Mouse (Mus musculus): Measurements from ENCODE around the gene Elmo1. TPM values are rescaled to one million over a fixed set of nuclear protein-coding genes. Genes with fewer than 3 reads are reported as not detected.

Gene Elmo1
- polyA plus RNA-seq, 1 experiment from 2014 or later = 19.2 TPM

GRCm38 (mm10) chr13:20392824-20393598 is 302.6 kb downstream of the Elmo1 start:
- no peaks in the 10 kb centered on the region for H3K4me1 ChIP-seq (replicated peaks)
- H3K36me3 ChIP-seq = no peaks in the 10 kb centered on the region
- DNase-seq (ENCODE audit: low spot score) = no peak
- no peak overlapping the region for H3K27ac ChIP-seq
- no peaks in the 10 kb centered on the region for H3K9me3 ChIP-seq
- no peak overlapping the region for H3K4me3 ChIP-seq
- 89% methylated on average over 3 of the region's 3 CpGs for WGBS
- no peaks in the 10 kb centered on the region for H3K27me3 ChIP-seq (ENCODE audit: insufficient read depth, poor library complexity, severe bottlenecking)

GRCm38 (mm10) chr13:20397744-20398143 is 307.3 kb downstream of the Elmo1 start:
- Histone ChIP-seq H3K27ac (no peak overlapping the region), H3K36me3 (no peaks in the 10 kb centered on the region), H3K9me3 (no peaks in the 10 kb centered on the region), H3K4me3 (no peak overlapping the region), H3K4me1 (replicated peaks) (no peaks in the 10 kb centered on the region), H3K27me3 (ENCODE audit: insufficient read depth, poor library complexity, severe bottlenecking) (no peaks in the 10 kb centered on the region)
- DNase-seq (ENCODE audit: low spot score) = no peak
- 88% methylated on average over 3 of the region's 3 CpGs for WGBS

- H3K9me3 ChIP-seq = no peaks in the 10 kb centered on the region
- DNase-seq (ENCODE audit: low spot score) = no peak
- H3K27me3 ChIP-seq (ENCODE audit: insufficient read depth, poor library complexity, severe bottlenecking) = no peaks in the 10 kb centered on the region
- H3K36me3 ChIP-seq = no peaks in the 10 kb centered on the region
- no peak overlapping the region for H3K27ac ChIP-seq
- no peak overlapping the region for H3K4me3 ChIP-seq
- no peaks in the 10 kb centered on the region for H3K4me1 ChIP-seq (replicated peaks)
- 94% methylated on average over 4 of the region's 4 CpGs for WGBS
Measured at GRCm38 (mm10) chr13:20398311-20398710, 307.9 kb downstream of the Elmo1 start.

DNA sequence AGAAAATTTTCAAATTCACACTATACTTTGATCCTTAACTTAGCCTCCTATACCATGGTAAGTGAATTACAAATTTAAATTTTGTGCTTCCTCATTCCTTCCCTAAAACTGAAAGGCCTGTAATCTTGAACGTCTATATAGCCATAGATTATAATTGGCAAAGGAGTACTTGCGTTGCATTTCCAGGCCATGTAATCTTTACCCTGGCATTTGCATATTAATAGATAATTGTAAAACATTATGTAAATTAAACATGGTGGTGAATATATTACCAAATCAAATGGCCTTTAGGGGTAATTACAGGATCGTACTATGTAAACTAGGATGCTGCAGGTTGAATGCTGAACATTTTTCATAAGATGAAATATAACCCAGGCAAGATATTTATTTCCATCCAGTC is 314.1 kb downstream of the Elmo1 start:
- H3K9me3 ChIP-seq = no peaks in the 10 kb centered on the region
- H3K4me1 ChIP-seq (replicated peaks) = no peaks in the 10 kb centered on the region; the same call in 1 of the 2 replicates
- H3K36me3 ChIP-seq = no peaks in the 10 kb centered on the region
- WGBS = 79% methylated on average over 3 of the region's 3 CpGs
- no peak for DNase-seq (ENCODE audit: low spot score)
- H3K27ac ChIP-seq = no peak overlapping the region
- no peak overlapping the region for H3K4me3 ChIP-seq
- no peaks in the 10 kb centered on the region for H3K27me3 ChIP-seq (ENCODE audit: insufficient read depth, poor library complexity, severe bottlenecking)

- no peaks in the 10 kb centered on the region for H3K9me3 ChIP-seq
- H3K36me3 ChIP-seq = no peaks in the 10 kb centered on the region
- no peak overlapping the region for H3K27ac ChIP-seq
- H3K4me1 ChIP-seq (replicated peaks) = no peaks in the 10 kb centered on the region; the same call in 1 of the 2 replicates
- no peaks in the 10 kb centered on the region for H3K27me3 ChIP-seq (ENCODE audit: insufficient read depth, poor library complexity, severe bottlenecking)
- WGBS = 87% methylated on average over 11 of the region's 11 CpGs
- no peak overlapping the region for H3K4me3 ChIP-seq
- DNase-seq (ENCODE audit: low spot score) = no peak
Measured at GRCm38 (mm10) chr13:20406470-20407213, 316.2 kb downstream of the Elmo1 start.

GRCm38 (mm10) chr13:20410306-20411101 is 320.1 kb downstream of the Elmo1 start:
- Histone ChIP-seq H3K36me3 (no peaks in the 10 kb centered on the region), H3K4me3 (no peak overlapping the region), H3K4me1 (replicated peaks) (no peaks in the 10 kb centered on the region), H3K27me3 (ENCODE audit: insufficient read depth, poor library complexity, severe bottlenecking) (no peaks in the 10 kb centered on the region), H3K9me3 (no peaks in the 10 kb centered on the region), H3K27ac (no peak overlapping the region)
- WGBS = 89% methylated on average over 9 of the region's 9 CpGs
- no peak for DNase-seq (ENCODE audit: low spot score)

GRCm38 (mm10) chr13:20416691-20417660 is 326.6 kb downstream of the Elmo1 start:
- no peaks in the 10 kb centered on the region for H3K27me3 ChIP-seq (ENCODE audit: insufficient read depth, poor library complexity, severe bottlenecking)
- 0 out of 2 replicates have a peak, but pooled peaks cover 8% of the 10 kb centered on the region for H3K4me1 ChIP-seq (replicated peaks)
- H3K4me3 ChIP-seq = no peak overlapping the region
- DNase-seq (ENCODE audit: low spot score) = no peak
- H3K36me3 ChIP-seq = no peaks in the 10 kb centered on the region
- no peaks in the 10 kb centered on the region for H3K9me3 ChIP-seq
- 84% methylated on average over 5 of the region's 5 CpGs for WGBS
- no peak overlapping the region for H3K27ac ChIP-seq

DNA sequence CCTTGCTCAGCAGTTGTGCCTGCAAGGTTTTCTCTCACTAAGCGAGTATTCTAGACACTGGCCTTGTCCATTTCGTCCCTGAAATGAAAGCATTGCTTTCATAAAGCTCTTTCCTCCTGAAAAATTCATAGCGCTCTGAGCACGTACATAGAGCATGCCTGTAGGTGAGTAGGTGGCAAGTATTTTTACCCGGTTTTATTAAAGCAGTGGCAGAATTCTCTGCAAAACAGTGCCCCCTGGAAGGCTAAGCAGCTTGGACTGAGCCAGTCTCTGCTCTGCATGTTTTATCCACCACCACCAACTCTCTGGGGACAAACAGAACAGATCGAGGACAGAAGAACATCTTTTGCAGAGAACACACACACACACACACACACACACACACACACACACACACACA is 340.6 kb downstream of the Elmo1 start:
- WGBS = 82% methylated on average over 6 of the region's 6 CpGs
- Histone ChIP-seq H3K4me1 (replicated peaks) (no peaks in the 10 kb centered on the region), H3K36me3 (no peaks in the 10 kb centered on the region), H3K4me3 (no peak overlapping the region), H3K27me3 (ENCODE audit: insufficient read depth, poor library complexity, severe bottlenecking) (no peaks in the 10 kb centered on the region), H3K9me3 (no peaks in the 10 kb centered on the region), H3K27ac (no peak overlapping the region)
- no peak for DNase-seq (ENCODE audit: low spot score)

GRCm38 (mm10) chr13:20433221-20433858 is 342.9 kb downstream of the Elmo1 start:
- H3K4me1 ChIP-seq (replicated peaks) = no peaks in the 10 kb centered on the region
- no peak for DNase-seq (ENCODE audit: low spot score)
- no peak overlapping the region for H3K4me3 ChIP-seq
- WGBS = 78% methylated on average over 4 of the region's 4 CpGs
- H3K9me3 ChIP-seq = no peaks in the 10 kb centered on the region
- no peaks in the 10 kb centered on the region for H3K27me3 ChIP-seq (ENCODE audit: insufficient read depth, poor library complexity, severe bottlenecking)
- no peak overlapping the region for H3K27ac ChIP-seq
- no peaks in the 10 kb centered on the region for H3K36me3 ChIP-seq

GRCm38 (mm10) chr13:20434071-20434470 is 343.7 kb downstream of the Elmo1 start:
- H3K36me3 ChIP-seq = no peaks in the 10 kb centered on the region
- H3K27me3 ChIP-seq (ENCODE audit: insufficient read depth, poor library complexity, severe bottlenecking) = no peaks in the 10 kb centered on the region
- 84% methylated on average over 4 of the region's 4 CpGs for WGBS
- no peaks in the 10 kb centered on the region for H3K4me1 ChIP-seq (replicated peaks)
- no peak for DNase-seq (ENCODE audit: low spot score)
- H3K27ac ChIP-seq = no peak overlapping the region
- H3K9me3 ChIP-seq = no peaks in the 10 kb centered on the region
- H3K4me3 ChIP-seq = no peak overlapping the region

- Histone ChIP-seq H3K9me3 (no peaks in the 10 kb centered on the region), H3K4me3 (no peak overlapping the region), H3K27me3 (ENCODE audit: insufficient read depth, poor library complexity, severe bottlenecking) (no peaks in the 10 kb centered on the region), H3K4me1 (replicated peaks) (no peaks in the 10 kb centered on the region), H3K27ac (no peak overlapping the region), H3K36me3 (no peaks in the 10 kb centered on the region)
- WGBS = 92% methylated on average over 1 of the region's 1 CpGs
- DNase-seq (ENCODE audit: low spot score) = no peak
Measured at GRCm38 (mm10) chr13:20439488-20439887, 349.1 kb downstream of the Elmo1 start.
